Comparison of ENCODE assay signal across 8 mouse cellular contexts in genomic region chr3:89322131-89322500, GRCm38 (mm10). TPM values are rescaled to one million over a fixed set of nuclear protein-coding genes. Genes with fewer than 3 reads are reported as not detected.
DNase-seq lines count a peak whose midpoint lies in the region; ATAC-seq and TF ChIP-seq lines count a peak whose summit lies in the region.

No protein-coding gene starts in this region.

- no peak for ATAC-seq in liver, embryonic 13.5 days (ENCODE audit: low read depth)

- H3K4me2 ChIP-seq in liver, embryonic 13.5 days: peak overlapping the region; percentile 66

- H3K27me3 ChIP-seq in thymus, adult 2 months (ENCODE audit: control insufficient read depth, insufficient read depth, low read length): peaks cover 48% of the 10 kb centered on the region
- H3K27me3 ChIP-seq in liver, embryonic 13.5 days: peaks cover 96% of the 10 kb centered on the region

- no peak for DNase-seq in gastrocnemius, adult 2 months
- no peak for DNase-seq in gastrocnemius, postnatal 36 days
- DNase-seq in thymus, adult 2 months: no peak
- no peak for DNase-seq in thymus, postnatal 4 days
- no peak for DNase-seq in liver, embryonic 13.5 days
- DNase-seq in ovary, postnatal 14 days (ENCODE audit: low spot score): no peak
- DNase-seq in embryo, embryonic 10.5 days (ENCODE audit: low spot score): no peak
- no peak for DNase-seq in layer of hippocampus, postnatal 10 days (ENCODE audit: low spot score in 2 of 2)

- no peaks in the 10 kb centered on the region for H3K9me3 ChIP-seq in liver, embryonic 13.5 days (replicated peaks)

- peak overlapping the region; percentile 73 for H3K4me3 ChIP-seq in gastrocnemius, adult 2 months
- peak overlapping the region; percentile 29 for H3K4me3 ChIP-seq in thymus, adult 2 months (ENCODE audit: control insufficient read depth, insufficient read depth, low read length)
- peak overlapping the region; percentile 47 for H3K4me3 ChIP-seq in liver, embryonic 13.5 days (replicated peaks)

- intact Hi-C loops in gastrocnemius, adult 2 months (cut with DNase I): no loop called here
- intact Hi-C loops in gastrocnemius, postnatal 36 days (cut with DNase I): loop anchor here (5.0 kb wide), 1 partner anchor 145 kb away; no protein-coding TSS in a partner anchor

- 5% methylated on average over 14 of the region's 14 CpGs for WGBS in thymus, adult 2 months
- WGBS in liver, embryonic 13.5 days (ENCODE audit: insufficient replicate concordance): 4% methylated on average over 14 of the region's 14 CpGs

- no peak overlapping the region for H3K27ac ChIP-seq in gastrocnemius, adult 2 months
- H3K27ac ChIP-seq in thymus, adult 2 months (ENCODE audit: control insufficient read depth, insufficient read depth, low read length): no peak overlapping the region
- no peak overlapping the region for H3K27ac ChIP-seq in liver, embryonic 13.5 days

- peaks cover 39% of the 10 kb centered on the region for H3K4me1 ChIP-seq in thymus, adult 2 months (replicated peaks; ENCODE audit: control insufficient read depth, insufficient read depth, low read length)
- H3K4me1 ChIP-seq in liver, embryonic 13.5 days (replicated peaks): peaks cover 43% of the 10 kb centered on the region

- no peak for TF ChIP-seq POLR2A in thymus, adult 2 months (IDR thresholded peaks at IDR 0.05; ENCODE audit: control insufficient read depth, extremely low read depth, insufficient read depth, low read length, poor library complexity)

- no peaks in the 10 kb centered on the region for H3K36me3 ChIP-seq in thymus, adult 2 months (ENCODE audit: control insufficient read depth, insufficient read depth, low read length)
- H3K36me3 ChIP-seq in liver, embryonic 13.5 days: no peaks in the 10 kb centered on the region

- H3K9ac ChIP-seq in liver, embryonic 13.5 days: peak overlapping the region; percentile 31

- no peak for TF ChIP-seq CTCF in gastrocnemius, adult 2 months (IDR thresholded peaks at IDR 0.05)
- TF ChIP-seq CTCF in thymus, adult 2 months (IDR thresholded peaks at IDR 0.05; ENCODE audit: borderline replicate concordance, control insufficient read depth, extremely low read depth, insufficient read depth, low read length, poor library complexity): no peak

RNA-seq across cellular contexts. Expression of gene Efna3, which starts 0.6 kb away (rescaled TPM):
- total RNA-seq in gastrocnemius, adult 2 months (2021): not detected
- total RNA-seq in gastrocnemius, postnatal 36 days (2021): not detected
- 3.7 and 4.2 TPM in 2 replicates for polyA plus RNA-seq in thymus, adult 2 months (2012; rRNA removed)
- 0.32 and 0.41 TPM in 2 replicates for polyA plus RNA-seq in liver, embryonic 13.5 days (2015; fragmentation: Nextera tagmentation; extraction: Ambion mirVana)
- total RNA-seq in layer of hippocampus, postnatal 10 days (2021): 10 to 100 TPM; 59.9 to 63.1 TPM

RNA-seq across cellular contexts. Expression of gene Efna4, which starts 15.7 kb away (rescaled TPM):
- total RNA-seq in gastrocnemius, adult 2 months (2021): under 1 TPM; 0.15 to 0.20 TPM
- total RNA-seq in gastrocnemius, postnatal 36 days (2021): under 1 TPM in 1 of 2 experiments, not detected in 1; 0.15 TPM
- 12.5 TPM in 2 replicates for polyA plus RNA-seq in thymus, adult 2 months (2012; rRNA removed)
- polyA plus RNA-seq in liver, embryonic 13.5 days (2015; fragmentation: Nextera tagmentation; extraction: Ambion mirVana): 1.0 and 1.2 TPM in 2 replicates
- total RNA-seq in layer of hippocampus, postnatal 10 days (2021): 1 to 10 TPM; 2.7 to 3.4 TPM

RNA-seq across cellular contexts. Expression of gene Adam15, which starts 27.7 kb away (rescaled TPM):
- 10 to 100 TPM; 21.7 to 30.5 TPM for total RNA-seq in gastrocnemius, adult 2 months (2021)
- total RNA-seq in gastrocnemius, postnatal 36 days (2021): 10 to 100 TPM; 15.8 to 23.2 TPM
- 38.7 and 49.6 TPM in 2 replicates for polyA plus RNA-seq in thymus, adult 2 months (2012; rRNA removed)
- polyA plus RNA-seq in liver, embryonic 13.5 days (2015; fragmentation: Nextera tagmentation; extraction: Ambion mirVana): 9.5 and 9.6 TPM in 2 replicates
- total RNA-seq in layer of hippocampus, postnatal 10 days (2021): 100 to 1,000 TPM; 102 to 105 TPM

RNA-seq across cellular contexts. Expression of gene Dcst2, which starts 39.7 kb away (rescaled TPM):
- not detected for total RNA-seq in gastrocnemius, adult 2 months (2021)
- not detected for total RNA-seq in gastrocnemius, postnatal 36 days (2021)
- 0.36 and 0.50 TPM in 2 replicates for polyA plus RNA-seq in thymus, adult 2 months (2012; rRNA removed)
- 0.07 and 0.08 TPM in 2 replicates for polyA plus RNA-seq in liver, embryonic 13.5 days (2015; fragmentation: Nextera tagmentation; extraction: Ambion mirVana)
- under 1 TPM; 0.51 to 0.71 TPM for total RNA-seq in layer of hippocampus, postnatal 10 days (2021)

RNA-seq across cellular contexts. Expression of gene Efna1, which starts 41.2 kb away (rescaled TPM):
- total RNA-seq in gastrocnemius, adult 2 months (2021): 10 to 100 TPM in 1 of 2 experiments, 1 to 10 TPM in 1; 7.9 to 13.1 TPM
- 10 to 100 TPM; 10.1 to 11.5 TPM for total RNA-seq in gastrocnemius, postnatal 36 days (2021)
- 6.3 and 9.7 TPM in 2 replicates for polyA plus RNA-seq in thymus, adult 2 months (2012; rRNA removed)
- polyA plus RNA-seq in liver, embryonic 13.5 days (2015; fragmentation: Nextera tagmentation; extraction: Ambion mirVana): 4.3 and 4.6 TPM in 2 replicates
- 1 to 10 TPM; 6.4 to 7.2 TPM for total RNA-seq in layer of hippocampus, postnatal 10 days (2021)

Comparison
In these comparisons a context has a peak if more than half of its experiments do, and no peak if none do; other contexts are left out.
1. RNA of gene Efna3, which starts 0.6 kb away (total RNA-seq): 59.9 to 63.1 TPM in layer of hippocampus, postnatal 10 days; not detected in gastrocnemius, postnatal 36 days and not detected in gastrocnemius, adult 2 months; every median in the first group is over 10 times any median in the second.
2. Peak in every context shown above with its lines, with median percentiles within 50 percentile points of each other: H3K4me3 ChIP-seq.